Mouse (Mus musculus) CH12.LX (cell line): Measurements from ENCODE around the gene E030030I06Rik. TPM values are rescaled to one million over a fixed set of nuclear protein-coding genes. Genes with fewer than 3 reads are reported as not detected.
A peak's percentile ranks its signal among the peaks of the same experiment; 100 is the strongest.
"Not testable (repeated sequence)": the region's sequence is repeated elsewhere in the genome, so short reads cannot be mapped to it uniquely, and the experiment has no call there.

Source experiments
- DNase-seq: peaks from one replicate; pipeline ENCODE4 v3.0.0-alpha.2; 2013; ENCODE audit errors: extremely low read depth
- H3K27ac ChIP-seq: 2 replicates; pipeline ENCODE4 v1.5.1; 2012; ENCODE audit warnings: low read depth, mild to moderate bottlenecking, control low read depth, moderate library complexity; ENCODE audit not compliant: insufficient read depth
- H3K27me3 ChIP-seq: replicated peaks from 2 replicates; pipeline ENCODE3; 2012; ENCODE audit warnings: inconsistent platforms
- H3K36me3 ChIP-seq, 2 experiments: replicated peaks in 1 of 2; 2 replicates each; pipeline versions ENCODE3 to v1.6.1; 2012; ENCODE audit warnings: inconsistent platforms in 1 of 2, low read length in 1 of 2, mild to moderate bottlenecking in 1 of 2, mixed read lengths in 1 of 2, moderate library complexity in 1 of 2; ENCODE audit not compliant: control insufficient read depth in 1 of 2, insufficient read depth in 1 of 2
- H3K4me1 ChIP-seq, 2 experiments: 2 replicates each; pipeline ENCODE4 v1.6.1; 2012; ENCODE audit warnings: inconsistent platforms in 1 of 2, moderate library complexity in 1 of 2; ENCODE audit not compliant: insufficient read depth in 2 of 2, control insufficient read depth in 1 of 2
- H3K4me2 ChIP-seq: 2 replicates; pipeline ENCODE4 v1.6.1; 2012; ENCODE audit warnings: low read depth, mild to moderate bottlenecking, control low read depth; ENCODE audit not compliant: poor library complexity, insufficient read depth, severe bottlenecking
- H3K4me3 ChIP-seq, 3 experiments: fragments of 150-350 bp in 1 of 3; sonication (generic) in 1 of 3; replicated peaks in 1 of 3; 2 replicates each; pipeline versions ENCODE3 to v1.5.1; 2011 to 2012; ENCODE audit warnings: low read depth in 2 of 3, low read length in 2 of 3, mild to moderate bottlenecking in 2 of 3, moderate library complexity in 2 of 3, control low read depth in 1 of 3, improper control_type of control experiment in 1 of 3, inconsistent platforms in 1 of 3, mixed read lengths in 1 of 3; ENCODE audit not compliant: poor library complexity in 1 of 3
- H3K79me2 ChIP-seq: replicated peaks from 2 replicates; pipeline ENCODE4 v1.6.1; 2012; ENCODE audit warnings: mild to moderate bottlenecking, moderate library complexity; ENCODE audit not compliant: control insufficient read depth, poor library complexity, insufficient read depth, severe bottlenecking; ENCODE audit errors: extremely low read depth
- H3K9ac ChIP-seq: 2 replicates; pipeline ENCODE4 v1.6.1; 2012; ENCODE audit warnings: low read depth, mild to moderate bottlenecking, control low read depth, moderate library complexity; ENCODE audit not compliant: insufficient read depth
- H3K9me3 ChIP-seq: replicated peaks from 2 replicates; pipeline ENCODE3; 2012; ENCODE audit warnings: low read length, inconsistent platforms, mixed read lengths
- IRF4 ChIP-seq: IDR thresholded peaks from 2 replicates; pipeline ENCODE4 v1.6.1; 2014; ENCODE audit warnings: low read depth, mild to moderate bottlenecking, inconsistent platforms, low read length, improper control_type of control experiment
- MEF2A ChIP-seq: IDR thresholded peaks from 2 replicates; pipeline ENCODE4 v1.6.1; 2014; ENCODE audit warnings: low read depth, mild to moderate bottlenecking, inconsistent platforms, low read length, improper control_type of control experiment, borderline replicate concordance
- MXI1 ChIP-seq: IDR thresholded peaks from 2 replicates; pipeline ENCODE4 v1.6.1; 2011; ENCODE audit warnings: mild to moderate bottlenecking, low read depth, low read length, improper control_type of control experiment
- NRF1 ChIP-seq: IDR thresholded peaks from 2 replicates; pipeline ENCODE4 v1.6.1; 2014; ENCODE audit warnings: low read depth, mild to moderate bottlenecking, inconsistent platforms, low read length, improper control_type of control experiment, moderate library complexity
- RCOR1 ChIP-seq: conservative IDR thresholded peaks from 2 replicates; pipeline ENCODE4 v1.6.1; 2012; ENCODE audit warnings: low read depth, mild to moderate bottlenecking, inconsistent platforms, low read length, improper control_type of control experiment
- ZMIZ1 ChIP-seq: IDR thresholded peaks from 2 replicates; pipeline ENCODE4 v1.6.1; 2012; ENCODE audit warnings: low read depth, mild to moderate bottlenecking, inconsistent platforms, low read length, improper control_type of control experiment
- ZNF384 ChIP-seq: IDR thresholded peaks from 2 replicates; pipeline ENCODE4 v1.6.1; 2012; ENCODE audit warnings: low read depth, low read length, improper control_type of control experiment, inconsistent platforms
- dilution Hi-C: fragments of 300-500 bp; cut with MboI; formaldehyde crosslinking; loops from 2 replicates; pipeline ENCODE4 v1.14.3; 2020; ENCODE audit warnings: low sequenced_read_pairs; ENCODE audit not compliant: extremely low pct_unique_long_range_greater_than_20kb, extremely low pct_ligation_motif_present
- in situ Hi-C: fragments of 300-500 bp; cut with MboI; formaldehyde crosslinking; loops from 3 replicates; pipeline ENCODE4 v1.14.3; 2019; ENCODE audit warnings: low sequenced_read_pairs, low pct_ligation_motif_present, low pct_unique_long_range_greater_than_20kb, mixed read lengths
- polyA plus RNA-seq: library from polyadenylated mRNA; unstranded; fragments of >175 nt; gene quantifications from 2 replicates; pipeline ENCODE4 v1.2.1, GENCODE M21; 2012; ENCODE audit warnings: low read depth; ENCODE audit not compliant: insufficient read length
- total RNA-seq, 2 experiments: library from RNA; depleted of rRNA; stranded (reverse); fragments of 300-350 nt in 1 of 2; fragments of >200 nt in 1 of 2; gene quantifications; 2 replicates each; pipeline ENCODE4 v1.2.3; 2012 to 2014

The E030030I06Rik gene
- total and polyA plus RNA-seq, 3 experiments: 3.5 to 7.5 (median 5.9) TPM

- Histone ChIP-seq H3K4me3 (no peak overlapping the region), H3K36me3 (no peaks in the 10 kb centered on the region), H3K9me3 (no peaks in the 10 kb centered on the region), H3K4me2 (no peak overlapping the region), H3K27ac (no peak overlapping the region), H3K9ac (no peak overlapping the region), H3K27me3 (peaks cover 9% of the 10 kb centered on the region), H3K79me2 (no peaks in the 10 kb centered on the region), H3K4me1 (peaks cover 0 to 3% of the 10 kb centered on the region in 2 experiments; a peak in 1 of 4 replicates)
- in situ Hi-C loops (no loop called here), dilution Hi-C loops (no loop called here)
- no peak for DNase-seq
- TF ChIP-seq ZMIZ1: no peak
- TF ChIP-seq RCOR1: no peak
- TF ChIP-seq NRF1: no peak
- TF ChIP-seq ZNF384: no peak
- no peak for TF ChIP-seq IRF4
- TF ChIP-seq MEF2A: no peak
- no peak for TF ChIP-seq MXI1
Observed at GRCm38 (mm10) chr10:22154871-22155799, 6.1 kb upstream of the E030030I06Rik start.

- dilution Hi-C loops, H3K9me3 ChIP-seq, DNase-seq, H3K36me3 ChIP-seq, H3K27me3 ChIP-seq, H3K4me1 ChIP-seq, in situ Hi-C loops, H3K79me2 ChIP-seq, H3K27ac ChIP-seq: not testable (repeated sequence)
- peak overlapping the region in 1 of 3 experiments; percentile 9 for H3K4me3 ChIP-seq
- H3K9ac ChIP-seq: 0 out of 2 replicates have a peak overlapping the region, but pooled peaks have one; percentile 13
- H3K4me2 ChIP-seq: peak overlapping the region; percentile 94
Observed at GRCm38 (mm10) chr10:22154127-22154526, 5.1 kb upstream of the E030030I06Rik start.

GRCm38 (mm10) chr10:22153147-22153690 lies 4.1 kb upstream of the E030030I06Rik start:
- not testable (repeated sequence) for H3K27me3 ChIP-seq

GRCm38 (mm10) chr10:22151863-22152640 lies 3.0 kb upstream of the E030030I06Rik start:
- H3K36me3 ChIP-seq, H3K27ac ChIP-seq, H3K4me1 ChIP-seq, H3K27me3 ChIP-seq, dilution Hi-C loops, H3K9me3 ChIP-seq, H3K4me2 ChIP-seq, H3K4me3 ChIP-seq, H3K9ac ChIP-seq, in situ Hi-C loops, H3K79me2 ChIP-seq, DNase-seq: not testable (repeated sequence)

More at GRCm38 (mm10) chr10:22153147-22153690, 4.1 kb upstream of the E030030I06Rik start:
- H3K4me1 ChIP-seq, in situ Hi-C loops, H3K9ac ChIP-seq, DNase-seq, H3K36me3 ChIP-seq, H3K4me2 ChIP-seq, H3K9me3 ChIP-seq, dilution Hi-C loops, H3K4me3 ChIP-seq, H3K79me2 ChIP-seq, H3K27ac ChIP-seq: not testable (repeated sequence)
